Mouse (Mus musculus) gastrocnemius, postnatal 14 days (tissue): ENCODE results near the gene Arhgap15. TPM values are rescaled to one million over a fixed set of nuclear protein-coding genes. Genes with fewer than 3 reads are reported as not detected.

ENCODE experiments used
- DNase-seq: peaks from one replicate; pipeline ENCODE4 v3.0.0; 2021; ENCODE audit warnings: mixed read lengths
- intact Hi-C: fragments of 180-260 bp; cut with DNase I; formaldehyde crosslinking; loops from one replicate; pipeline ENCODE4 v1.15.1; 2025; ENCODE audit warnings: low total_unique reads
- total RNA-seq, 2 experiments: library from RNA; stranded (reverse); gene quantifications; 2 replicates each; pipeline ENCODE4 v1.2.3; 2021

Arhgap15 gene
- total RNA-seq, 2 experiments from 2014 or later = 0.53 to 0.66 TPM

DNA sequence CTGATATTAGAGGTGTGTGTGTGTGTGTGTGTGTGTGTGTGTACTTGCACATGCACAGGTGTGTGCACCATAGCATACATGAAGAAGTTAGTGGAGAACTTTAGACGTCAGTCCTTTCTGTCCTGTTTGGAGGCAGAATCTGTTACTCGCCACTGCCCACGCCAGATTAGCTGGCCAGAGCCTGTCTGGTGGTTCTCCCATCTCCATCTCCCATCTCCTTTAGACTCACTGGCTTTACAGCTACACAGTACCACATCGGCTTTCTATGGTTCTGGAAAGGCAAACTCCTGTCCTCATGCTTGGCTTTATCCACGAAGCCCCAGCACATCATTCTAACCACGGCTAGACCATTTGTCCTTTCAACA, 608.2 kb downstream of the Arhgap15 start:
- intact Hi-C loops = no loop called here
- no peak for DNase-seq

DNA sequence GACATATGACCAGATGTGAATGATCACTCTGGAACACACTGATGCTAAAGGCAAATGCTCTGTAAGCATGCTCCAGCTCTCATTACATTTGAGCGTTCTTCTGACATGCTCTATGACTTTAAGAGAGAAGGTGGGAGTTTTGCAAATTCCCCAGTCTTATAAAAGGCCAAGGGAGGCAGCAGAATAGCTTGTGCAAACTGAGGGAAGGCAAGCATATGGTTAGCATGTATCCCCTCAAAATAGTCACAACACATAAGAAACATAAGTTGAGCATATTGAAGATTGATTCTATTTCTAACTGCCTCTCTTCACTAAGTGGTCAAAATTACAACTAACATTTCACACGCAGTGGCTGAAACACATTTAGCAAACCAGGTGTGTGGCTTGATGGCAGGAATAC, 631.6 kb downstream of the Arhgap15 start:
- intact Hi-C loops = no loop called here
- no peak for DNase-seq

DNA sequence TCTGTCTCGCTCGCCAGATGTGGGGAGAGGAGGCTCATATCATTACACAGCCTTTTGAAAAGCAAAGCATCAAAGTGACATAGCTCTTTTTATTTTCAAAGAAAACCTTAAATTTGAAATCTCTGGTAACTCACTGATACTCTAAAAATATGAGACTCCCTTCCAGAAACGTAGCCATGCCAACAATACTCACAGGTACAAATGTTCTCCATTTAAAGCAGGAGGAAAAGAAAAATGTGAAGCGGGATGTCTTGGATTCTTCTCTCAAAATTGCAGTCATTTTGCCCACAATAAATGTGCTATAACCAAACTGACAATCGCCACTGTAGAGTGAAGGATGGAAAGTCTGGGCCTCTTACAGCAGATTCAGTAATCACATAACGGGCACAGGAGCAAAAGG, 635.9 kb downstream of the Arhgap15 start:
- intact Hi-C loops = no loop called here
- DNase-seq = no peak

DNA sequence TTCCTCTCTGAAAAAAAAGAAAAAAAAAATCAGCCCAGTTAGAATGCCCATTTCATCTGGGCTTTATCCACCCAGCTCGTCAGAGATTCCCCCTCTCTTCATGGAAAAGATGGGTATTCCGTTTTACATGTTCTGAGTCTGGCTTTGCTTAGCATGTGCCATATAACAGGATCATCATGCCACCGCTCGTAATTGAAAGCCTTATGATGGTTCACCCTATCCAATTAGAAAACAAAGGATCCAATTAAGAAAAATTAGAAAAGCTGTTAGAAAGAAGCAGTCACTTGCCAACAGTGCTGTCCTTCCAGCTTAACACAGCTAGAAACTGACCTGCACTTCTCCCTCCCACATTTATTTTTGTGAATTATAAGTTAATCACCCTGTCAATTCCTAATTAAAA, 640.9 kb downstream of the Arhgap15 start:
- intact Hi-C loops = no loop called here
- DNase-seq = no peak

DNA sequence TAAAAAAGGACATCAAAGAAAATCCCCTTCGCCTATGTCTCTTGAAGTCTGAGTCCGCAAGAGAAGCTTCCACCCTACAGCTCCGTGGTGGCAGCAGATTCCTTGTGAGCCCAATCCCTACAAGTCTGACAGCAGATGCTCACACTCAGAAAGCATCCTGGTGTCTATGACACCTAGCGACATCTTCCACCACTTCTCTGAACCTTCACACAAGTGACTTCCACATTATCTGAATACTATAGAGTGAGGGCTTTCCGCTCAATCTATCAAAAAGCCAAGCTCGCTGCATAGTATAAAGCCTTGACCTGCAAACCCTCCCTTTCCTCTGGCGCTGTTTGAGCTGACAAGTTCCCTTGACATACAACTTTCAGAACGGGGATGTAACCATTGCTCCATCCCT, 645.2 kb downstream of the Arhgap15 start:
- DNase-seq = no peak
- intact Hi-C loops = no loop called here

DNA sequence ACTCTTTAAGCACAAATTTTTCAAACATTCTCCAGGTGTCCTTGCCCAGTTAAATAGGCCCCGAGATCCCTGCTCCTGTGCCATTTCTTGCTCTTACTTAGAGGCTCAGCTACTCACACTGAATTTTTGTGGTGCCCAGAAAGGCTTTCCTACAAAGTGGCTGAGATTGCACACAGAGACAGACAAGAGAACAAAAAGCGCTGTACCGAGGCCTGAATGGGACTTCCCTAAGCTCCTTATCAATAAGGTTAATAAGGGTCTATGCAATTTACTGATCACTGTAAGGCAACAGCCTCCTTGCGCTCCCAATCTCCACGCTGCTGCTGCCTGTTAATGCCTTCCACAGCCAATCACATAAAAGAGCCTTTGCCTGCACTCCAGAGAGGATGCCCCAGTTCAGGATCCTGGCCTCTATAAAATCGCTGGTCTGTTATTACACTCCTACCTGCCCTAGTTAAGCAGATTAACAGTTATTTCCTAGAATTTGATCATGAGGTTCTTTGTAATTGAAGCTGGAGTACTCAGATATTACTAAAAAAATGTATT, 646.4 kb downstream of the Arhgap15 start:
- intact Hi-C loops = no loop called here
- no peak for DNase-seq

DNA sequence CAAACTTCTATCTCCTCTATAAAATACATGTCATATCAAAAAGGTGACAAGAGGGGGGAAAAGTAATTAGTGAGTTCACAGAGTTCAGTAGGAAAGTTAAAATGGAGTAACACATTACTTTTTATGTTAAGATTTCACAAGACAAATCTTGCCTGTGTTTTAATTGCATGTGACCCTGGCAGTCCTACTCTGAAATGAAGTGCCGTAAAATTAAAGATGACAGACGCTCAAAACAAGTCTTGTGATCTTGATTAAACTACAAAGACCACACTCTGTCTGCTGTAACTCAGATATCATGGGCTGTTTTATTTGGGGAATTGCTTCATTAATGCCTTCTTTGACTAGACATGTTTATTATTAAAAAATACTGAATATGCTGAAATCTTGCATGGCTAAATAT, 647.0 kb downstream of the Arhgap15 start:
- DNase-seq = no peak
- intact Hi-C loops = no loop called here

DNA sequence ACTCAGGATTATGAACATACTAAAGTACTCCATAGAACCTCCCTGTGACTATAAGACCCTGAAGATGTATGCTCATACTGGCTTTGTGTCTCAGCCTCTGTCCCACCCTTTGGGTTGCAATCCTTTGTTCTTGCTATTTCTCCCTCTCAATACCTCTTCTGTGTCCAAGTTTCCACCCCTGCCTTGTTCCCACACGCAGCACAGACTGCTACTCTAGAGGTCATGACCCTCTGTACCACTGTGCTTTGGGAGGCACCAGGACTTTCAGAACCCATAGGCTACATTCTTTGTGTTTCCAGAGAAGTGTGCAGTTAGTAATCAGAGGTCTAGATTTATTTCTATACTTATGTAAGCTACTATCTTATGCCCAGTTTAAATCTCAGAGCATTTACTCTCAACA, 648.6 kb downstream of the Arhgap15 start:
- intact Hi-C loops = no loop called here
- no peak for DNase-seq

DNA sequence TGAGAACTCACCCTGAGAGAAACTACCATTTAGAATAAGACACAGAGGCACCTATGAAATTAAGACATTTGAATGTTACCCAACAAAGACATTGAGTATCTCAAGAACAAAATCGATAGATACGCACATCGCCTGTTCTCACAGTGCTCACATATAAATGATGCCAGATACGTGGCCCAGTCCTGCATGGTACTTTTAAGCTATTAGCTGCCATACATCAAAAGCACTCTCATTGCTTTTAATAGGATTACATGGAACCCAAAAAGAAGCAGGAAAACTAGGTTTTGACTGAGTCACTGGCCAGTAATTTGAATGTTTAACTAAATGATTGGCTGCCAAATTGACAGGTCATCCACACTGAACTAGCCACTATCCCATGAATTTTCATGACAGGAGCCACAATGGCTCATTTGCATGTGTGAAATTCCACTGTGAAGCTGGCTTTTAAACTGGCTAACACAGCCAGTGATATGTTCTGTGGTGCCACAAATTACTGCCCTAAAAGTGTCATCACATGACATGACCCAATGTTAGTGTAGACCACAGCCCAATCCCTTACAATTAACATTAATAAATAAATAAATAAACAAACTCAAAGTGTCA, 649.2 kb downstream of the Arhgap15 start:
- intact Hi-C loops = no loop called here
- DNase-seq = no peak

DNA sequence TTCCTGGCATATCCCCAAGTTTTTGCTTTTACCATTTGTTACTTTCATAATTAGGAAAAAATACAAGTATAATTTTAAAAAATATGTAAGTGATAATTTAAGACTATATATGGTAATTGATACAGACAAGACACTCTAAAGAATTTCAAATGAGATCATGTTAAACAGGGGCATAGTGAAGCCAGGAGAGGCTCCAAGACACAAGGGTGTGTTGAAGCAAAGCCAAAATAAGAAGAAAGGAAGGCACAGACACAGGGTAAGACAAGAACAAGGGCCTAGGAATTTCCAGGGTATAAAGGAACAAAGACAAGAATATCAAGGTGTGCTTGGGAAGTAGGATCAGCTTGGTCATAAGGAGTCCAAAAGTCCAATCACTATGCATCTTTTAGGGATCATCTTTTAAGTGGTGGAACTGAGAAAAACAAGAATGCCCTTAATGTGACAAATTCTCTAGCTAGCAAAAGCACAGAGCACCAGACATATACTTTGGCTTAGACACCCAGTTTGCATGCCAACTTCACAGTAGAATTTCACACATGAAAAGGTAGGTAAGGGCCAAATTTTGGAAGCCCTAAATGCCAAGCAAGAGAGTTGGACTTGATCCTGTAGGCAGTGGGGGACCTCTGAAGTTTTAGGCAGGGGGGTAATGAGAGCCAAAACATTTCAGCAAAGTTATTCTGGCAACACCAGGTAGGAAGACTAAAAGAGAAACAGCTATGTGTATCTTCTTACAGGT, 650.7 kb downstream of the Arhgap15 start:
- intact Hi-C loops = no loop called here

DNA sequence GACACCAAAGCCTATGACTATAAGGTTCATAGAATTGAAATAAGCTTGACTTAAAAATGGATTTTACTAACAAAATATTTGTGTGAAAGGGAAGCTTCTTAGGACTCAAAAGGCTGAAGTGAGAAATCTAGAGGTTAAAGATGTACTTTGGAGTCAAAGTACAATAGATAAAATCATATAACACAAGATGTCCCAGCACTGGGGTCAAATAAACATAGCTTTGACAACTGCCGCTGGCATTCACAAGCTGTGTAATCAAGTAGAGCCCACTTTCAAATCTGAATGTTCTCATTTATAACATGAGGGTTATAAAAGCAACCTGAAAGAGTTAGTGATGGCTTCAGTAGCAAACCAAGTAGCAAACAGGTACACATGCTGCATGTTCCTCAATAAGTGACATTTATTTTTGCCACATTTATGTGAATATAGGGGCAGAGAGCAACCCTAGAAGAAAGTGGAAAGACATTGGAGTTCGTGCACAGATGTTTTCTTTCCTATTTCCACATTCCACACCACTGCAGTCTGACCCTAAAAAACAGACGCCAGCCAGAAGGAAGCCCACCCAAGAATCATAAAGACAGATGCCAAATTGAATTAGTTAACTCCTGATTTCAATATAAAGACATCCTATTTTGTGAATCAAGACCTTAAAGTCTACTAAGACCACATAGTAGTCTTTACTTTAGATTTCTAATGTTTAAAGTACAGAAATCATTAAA, 653.2 kb downstream of the Arhgap15 start:
- intact Hi-C loops = no loop called here
- no peak for DNase-seq

More for the DNA sequence above, 650.7 kb downstream of the Arhgap15 start:
- DNase-seq = no peak

DNA sequence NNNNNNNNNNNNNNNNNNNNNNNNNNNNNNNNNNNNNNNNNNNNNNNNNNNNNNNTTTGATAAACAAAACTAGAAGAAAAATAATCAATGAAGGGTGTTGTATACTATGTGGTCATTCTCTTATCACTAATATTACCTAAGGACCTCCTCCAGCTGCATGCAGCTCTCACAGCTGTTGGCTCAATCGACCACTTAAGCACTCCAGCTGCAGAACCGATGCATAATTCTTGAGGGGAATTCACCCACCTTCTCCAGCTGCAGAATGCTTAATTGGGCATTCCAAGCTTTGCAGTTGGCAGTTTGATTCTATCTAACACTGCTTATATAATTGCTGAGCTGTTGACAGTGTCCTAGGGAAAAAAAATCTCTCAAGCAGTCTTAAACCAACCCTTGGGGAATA, 663.0 kb downstream of the Arhgap15 start:
- intact Hi-C loops = no loop called here
- DNase-seq = no peak

DNA sequence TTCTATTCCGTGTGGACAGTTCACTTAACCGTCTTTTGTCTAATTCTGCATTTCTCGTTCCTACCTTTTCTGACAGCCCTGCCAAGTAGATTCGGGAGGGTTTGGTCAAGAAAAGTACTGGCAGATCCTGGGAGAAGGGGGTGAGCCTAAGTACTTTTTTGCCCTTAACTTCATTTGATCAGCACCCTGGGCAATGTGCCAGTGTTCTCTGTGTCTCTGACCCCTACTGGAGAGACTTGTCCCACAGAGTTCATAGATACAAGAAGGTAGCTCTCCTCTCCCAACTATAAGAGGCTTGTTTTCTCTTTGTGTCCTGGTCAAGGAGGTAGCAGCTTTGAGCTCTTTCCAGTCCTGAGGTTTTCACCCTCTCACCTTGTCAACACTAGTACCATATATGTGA, 667.7 kb downstream of the Arhgap15 start:
- intact Hi-C loops = no loop called here
- no peak for DNase-seq

DNA sequence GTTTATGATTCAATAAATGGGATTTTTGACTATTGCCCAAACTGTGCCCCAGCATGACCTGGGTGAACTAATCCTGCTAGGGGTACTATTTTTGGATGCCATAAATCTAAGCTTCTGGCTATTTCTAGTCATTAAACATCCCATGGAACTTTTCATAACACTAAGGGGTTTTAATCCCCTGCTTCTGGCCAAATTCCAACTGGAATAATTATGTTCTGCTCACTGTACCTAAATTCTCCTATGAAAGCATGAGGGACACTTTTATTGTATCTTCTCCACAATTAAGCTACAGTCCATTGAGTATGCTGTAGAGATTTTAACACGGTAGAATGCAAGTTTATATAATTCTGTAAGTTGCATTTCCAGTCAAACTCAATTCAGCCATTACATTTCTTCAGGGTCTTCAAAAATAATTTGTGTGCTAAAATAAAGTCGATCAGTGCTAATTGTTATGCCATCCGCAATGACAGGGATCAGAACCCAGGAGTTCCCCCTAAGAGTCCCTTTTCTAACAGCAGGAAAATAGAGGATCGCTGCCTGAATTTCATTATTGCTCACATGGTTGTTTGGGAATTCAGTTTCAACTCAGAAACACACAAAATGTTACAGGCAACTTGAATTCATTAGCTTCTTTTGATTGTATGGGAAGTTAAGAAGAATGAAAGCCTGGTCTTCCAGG, 671.1 kb downstream of the Arhgap15 start:
- no peak for DNase-seq
- intact Hi-C loops = no loop called here

DNA sequence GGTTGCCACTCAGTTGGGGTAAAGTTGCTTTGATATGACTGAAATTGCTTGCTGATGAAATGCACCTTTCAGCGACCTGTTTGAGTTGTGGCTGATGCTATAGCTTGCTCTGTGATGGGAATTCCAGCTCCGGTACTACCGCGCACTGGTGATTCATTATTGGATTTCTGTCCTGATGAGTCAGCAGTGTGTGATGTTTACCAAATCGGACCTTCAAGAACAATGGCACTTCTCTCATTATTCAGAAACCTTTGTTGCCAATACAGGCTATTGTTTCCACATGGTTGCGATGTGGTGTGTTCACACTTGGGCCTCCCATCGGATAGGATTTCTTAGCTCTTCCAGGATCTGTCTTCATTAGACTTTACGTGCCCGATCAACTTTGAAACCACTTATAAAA, 681.9 kb downstream of the Arhgap15 start:
- no peak for DNase-seq
- intact Hi-C loops = no loop called here

DNA sequence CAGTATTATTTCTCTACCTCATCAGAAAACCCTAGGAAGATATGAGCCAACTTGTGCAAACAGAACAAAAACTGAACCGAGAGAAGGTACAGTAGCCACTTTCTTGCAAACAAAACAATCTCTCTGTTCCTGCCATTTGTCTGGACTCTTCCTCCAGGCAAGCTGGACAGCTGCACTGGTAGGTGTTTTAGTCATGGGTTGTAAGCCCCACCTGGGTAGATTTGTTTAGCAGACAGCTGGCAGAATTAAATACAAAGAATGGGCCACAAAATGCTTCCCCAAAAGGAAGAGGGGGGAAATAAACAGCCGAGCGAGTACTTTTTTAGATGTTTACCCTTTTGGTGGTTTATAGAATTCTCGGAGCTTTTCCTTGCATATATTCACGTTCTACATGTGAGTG, 688.0 kb downstream of the Arhgap15 start:
- intact Hi-C loops = no loop called here
- DNase-seq = no peak

DNA sequence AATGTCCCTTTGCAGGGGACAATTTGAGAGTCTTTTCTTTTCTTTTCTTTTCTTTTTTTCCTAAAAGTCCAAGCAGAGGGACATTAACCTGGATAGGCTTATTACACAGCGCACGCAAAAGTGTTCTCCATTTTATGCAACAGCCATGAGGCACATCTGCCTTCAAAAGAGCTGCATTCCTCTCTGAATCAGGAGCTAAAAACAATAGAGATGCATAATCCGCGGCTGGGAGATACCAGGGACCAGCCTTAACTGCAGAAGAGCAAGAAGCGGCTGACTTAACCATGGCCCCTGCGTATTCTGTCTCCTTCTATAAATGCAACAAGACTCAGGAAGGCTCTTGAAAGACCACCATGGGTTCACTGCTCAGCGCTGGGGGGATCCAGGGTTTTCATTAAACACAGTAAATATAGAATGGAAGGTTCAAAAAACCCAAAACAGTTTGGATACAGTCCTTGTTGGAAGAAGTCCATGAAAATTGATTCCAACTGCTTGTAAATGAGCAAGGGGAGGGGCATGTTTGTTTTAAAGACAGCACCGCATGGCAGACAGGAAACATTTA, 689.0 kb downstream of the Arhgap15 start:
- no peak for DNase-seq
- intact Hi-C loops = no loop called here

DNA sequence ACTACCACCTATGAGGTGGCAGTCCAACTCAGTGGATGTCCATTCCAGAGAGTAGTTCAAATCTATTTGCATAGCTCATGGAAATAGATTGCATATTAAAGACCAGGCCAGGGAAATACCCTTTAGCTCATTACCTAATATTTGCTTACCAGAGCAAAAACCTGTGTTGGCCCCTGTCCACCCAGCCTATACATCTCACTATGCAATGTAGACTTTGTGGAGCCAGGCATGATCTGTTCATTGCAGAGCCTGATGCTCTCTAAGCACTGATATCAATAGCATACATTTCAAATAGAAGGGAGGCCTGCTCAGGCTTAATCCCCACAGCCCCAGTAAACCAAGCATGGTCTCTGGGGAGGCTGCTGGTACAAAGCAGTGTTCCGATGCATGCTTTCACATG, 689.4 kb downstream of the Arhgap15 start:
- intact Hi-C loops = no loop called here
- no peak for DNase-seq

DNA sequence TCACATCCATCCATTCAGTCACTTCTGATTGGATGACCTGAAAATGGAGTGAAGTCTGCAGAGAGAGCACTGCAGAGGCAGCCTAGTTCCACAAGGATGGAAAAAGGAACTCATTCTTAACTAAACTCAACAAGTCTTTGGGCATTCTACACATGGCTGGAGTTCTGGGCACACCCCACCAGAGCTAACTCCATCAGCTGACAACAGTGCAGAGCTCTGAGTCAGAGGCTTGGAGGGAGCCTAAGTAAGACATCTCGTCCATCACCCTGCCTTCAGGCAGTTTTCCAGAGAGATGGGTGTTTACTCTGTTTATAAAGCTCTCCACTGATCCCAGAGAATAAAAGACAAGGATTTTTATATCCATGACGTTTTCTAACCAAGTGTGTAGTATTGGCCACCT, 696.3 kb downstream of the Arhgap15 start:
- intact Hi-C loops = no loop called here
- DNase-seq = no peak
